Mouse (Mus musculus) layer of hippocampus, postnatal 10 days (tissue): ENCODE measurements at regions not wholly inside any gene's neighbourhood (a gene's known extent, or its start where the extent isn't known, plus 50 kb on each side); places are given as distances from the start of the nearest gene placed in this dataset.
"Not testable (repeated sequence)": the region's sequence is repeated elsewhere in the genome, so short reads cannot be mapped to it uniquely, and the experiment has no call there.

Experiments
- DNase-seq, 2 experiments: peaks; one replicate each; pipeline ENCODE4 v3.0.0; 2021; ENCODE audit warnings: low spot score in 2 of 2

- DNase-seq: no peak
These were observed 452.0 kb upstream of the Dab2 start for GRCm38 (mm10) chr15:5847413-5848100.

GRCm38 (mm10) chr15:5852523-5852922, 447.1 kb upstream of the Dab2 start:
- no peak for DNase-seq

- DNase-seq: peak; percentile 25 to 28
These were observed 430.3 kb upstream of the Dab2 start for GRCm38 (mm10) chr15:5869289-5869688.

- DNase-seq: no peak
These were observed 429.7 kb upstream of the Dab2 start for GRCm38 (mm10) chr15:5869866-5870265.

- DNase-seq: no peak
These were observed 427.5 kb upstream of the Dab2 start for GRCm38 (mm10) chr15:5872042-5872441.

- DNase-seq: no peak
These were observed 421.8 kb upstream of the Dab2 start for GRCm38 (mm10) chr15:5877749-5878148.

GRCm38 (mm10) chr15:5891188-5891587, 408.4 kb upstream of the Dab2 start:
- no peak for DNase-seq

- no peak for DNase-seq
These were observed 407.6 kb upstream of the Dab2 start for GRCm38 (mm10) chr15:5892034-5892433.

- DNase-seq: not testable (repeated sequence)
These were observed 403.7 kb upstream of the Dab2 start for GRCm38 (mm10) chr15:5895688-5896470.

GRCm38 (mm10) chr15:5915261-5915660, 384.3 kb upstream of the Dab2 start:
- peak; percentile 13 to 28 for DNase-seq

- DNase-seq: no peak
These were observed 379.5 kb upstream of the Dab2 start for GRCm38 (mm10) chr15:5920058-5920457.

GRCm38 (mm10) chr15:5927768-5928167, 371.8 kb upstream of the Dab2 start:
- DNase-seq: no peak

- DNase-seq: no peak
These were observed 366.0 kb upstream of the Dab2 start for GRCm38 (mm10) chr15:5933586-5933985.

GRCm38 (mm10) chr15:5940945-5941344, 358.6 kb upstream of the Dab2 start:
- DNase-seq: no peak

- DNase-seq: no peak
These were observed 352.9 kb upstream of the Dab2 start for GRCm38 (mm10) chr15:5946650-5947049.

GRCm38 (mm10) chr15:5950919-5951318, 348.7 kb upstream of the Dab2 start:
- DNase-seq: no peak

GRCm38 (mm10) chr15:5951661-5952060, 347.9 kb upstream of the Dab2 start:
- DNase-seq: not testable (repeated sequence)

- no peak for DNase-seq
These were observed 346.5 kb upstream of the Dab2 start for GRCm38 (mm10) chr15:5953106-5953505.

GRCm38 (mm10) chr15:5991351-5992065, 308.1 kb upstream of the Dab2 start:
- DNase-seq: no peak

GRCm38 (mm10) chr15:5992146-5992545, 307.4 kb upstream of the Dab2 start:
- DNase-seq: not testable (repeated sequence)

- DNase-seq: no peak
These were observed 298.8 kb upstream of the Dab2 start for GRCm38 (mm10) chr15:6000816-6001215.

- no peak for DNase-seq
These were observed 298.2 kb upstream of the Dab2 start for GRCm38 (mm10) chr15:6001394-6001793.
